Mouse (Mus musculus) MEL-GATA-1-ER (cell line): ENCODE data around the gene Gbp7.
"Not testable (repeated sequence)": the region's sequence is repeated elsewhere in the genome, so short reads cannot be mapped to it uniquely, and the experiment has no call there.

ENCODE experiments used
- DNase-seq: peaks from one replicate; pipeline ENCODE4 v3.0.0-alpha.2; 2012; ENCODE audit warnings: low read depth; ENCODE audit errors: extremely low read depth

Gbp7 gene

DNA sequence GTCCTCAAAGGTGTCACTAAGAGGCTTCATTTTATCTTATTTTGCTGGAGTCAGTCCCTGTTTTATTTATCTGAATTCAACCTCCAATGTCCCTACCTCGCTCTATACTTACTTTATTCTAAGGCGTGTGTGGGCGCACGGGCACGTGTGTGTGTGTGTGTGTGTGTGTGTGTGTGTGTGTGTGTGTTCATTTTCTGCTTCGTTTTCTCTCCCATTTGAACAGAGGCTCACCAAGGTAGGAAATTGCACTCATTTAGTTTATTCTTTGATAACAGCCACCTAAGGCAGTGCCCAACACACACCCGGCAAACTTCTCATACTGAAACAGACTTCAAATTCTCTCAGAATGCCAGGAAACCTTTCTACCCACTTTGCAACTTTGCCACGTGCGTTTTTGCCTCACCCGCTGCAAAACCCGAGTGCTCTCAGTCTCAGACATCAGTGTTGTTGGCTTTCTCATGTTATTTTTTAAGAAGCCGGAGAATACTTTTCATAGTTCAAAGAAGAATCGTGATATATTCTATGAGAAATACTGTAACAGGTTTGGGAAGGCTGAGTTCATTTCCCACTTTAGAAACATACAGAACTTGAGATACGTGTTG lies 31.0 kb downstream of the Gbp7 start:
- DNase-seq, result no peak

DNA sequence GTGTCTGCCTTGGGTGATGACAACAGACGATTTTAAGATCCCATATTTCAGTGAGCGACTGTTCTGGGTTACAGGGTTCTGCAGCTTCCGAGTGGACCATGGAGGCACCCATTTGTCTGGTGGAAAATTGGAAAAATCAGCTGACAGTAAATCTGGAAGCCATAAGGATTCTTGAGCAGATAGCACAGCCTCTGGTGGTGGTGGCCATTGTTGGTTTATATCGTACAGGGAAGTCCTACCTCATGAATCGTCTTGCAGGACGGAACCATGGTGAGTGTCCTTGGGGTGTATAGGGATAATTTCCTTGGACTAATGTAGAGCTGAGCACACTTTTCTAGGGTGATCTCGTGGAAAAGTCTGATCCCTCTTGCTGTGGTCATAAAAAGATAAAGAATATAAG lies 31.5 kb downstream of the Gbp7 start:
- no peak for DNase-seq

DNA sequence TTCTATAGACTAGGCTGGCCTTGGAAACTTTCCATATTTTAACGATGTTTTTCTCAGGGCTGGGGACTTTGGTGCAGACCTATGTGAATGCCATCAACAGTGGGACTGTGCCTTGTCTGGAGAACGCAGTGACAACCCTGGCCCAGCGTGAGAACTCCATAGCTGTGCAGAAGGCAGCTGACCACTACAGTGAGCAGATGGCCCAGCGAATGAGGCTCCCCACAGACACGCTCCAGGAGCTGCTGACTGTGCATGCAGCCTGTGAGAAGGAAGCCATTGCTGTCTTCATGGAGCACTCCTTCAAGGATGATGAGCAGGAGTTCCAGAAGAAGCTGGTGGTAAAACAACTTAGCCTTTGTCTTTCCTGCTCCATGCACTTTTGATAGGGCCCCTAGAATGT lies 37.3 kb downstream of the Gbp7 start:
- not testable (repeated sequence) for DNase-seq

DNA sequence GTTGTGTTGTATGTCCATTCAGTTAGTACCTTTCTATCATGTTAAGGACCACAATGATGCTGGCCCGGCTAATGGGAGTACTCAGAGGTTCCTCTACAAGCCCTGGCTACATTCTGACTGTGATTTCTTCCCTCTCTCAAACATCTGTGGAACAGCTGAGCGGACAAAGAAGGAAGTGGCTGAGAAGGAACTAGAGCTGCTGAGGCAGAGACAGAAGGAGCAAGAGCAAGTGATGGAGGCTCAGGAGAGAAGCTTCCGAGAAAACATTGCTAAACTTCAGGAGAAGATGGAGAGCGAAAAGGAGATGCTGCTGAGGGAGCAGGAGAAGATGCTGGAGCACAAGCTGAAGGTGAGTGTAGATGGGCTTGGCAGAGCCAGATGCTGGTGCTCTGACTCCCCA lies 40.6 kb downstream of the Gbp7 start:
- DNase-seq, result no peak

DNA sequence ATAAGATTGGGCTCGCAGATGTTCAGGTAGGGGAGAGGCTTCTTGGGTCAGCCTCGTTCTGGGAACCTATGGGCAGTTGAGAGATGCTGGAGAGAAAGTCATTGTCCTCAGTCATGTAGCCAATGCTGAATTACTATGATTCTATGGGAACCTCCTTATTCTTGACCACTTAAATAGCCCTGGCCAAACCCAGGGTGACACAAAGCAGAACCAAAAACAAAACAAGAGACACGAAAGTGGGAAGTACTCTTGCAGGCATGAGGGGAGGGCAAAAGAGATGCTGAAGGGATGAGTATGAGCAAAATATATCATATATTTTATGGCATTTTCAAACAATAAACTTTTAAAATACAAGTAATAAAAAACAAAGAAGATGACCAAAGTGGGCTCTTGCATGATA lies 47.0 kb downstream of the Gbp7 start:
- no peak for DNase-seq

DNA sequence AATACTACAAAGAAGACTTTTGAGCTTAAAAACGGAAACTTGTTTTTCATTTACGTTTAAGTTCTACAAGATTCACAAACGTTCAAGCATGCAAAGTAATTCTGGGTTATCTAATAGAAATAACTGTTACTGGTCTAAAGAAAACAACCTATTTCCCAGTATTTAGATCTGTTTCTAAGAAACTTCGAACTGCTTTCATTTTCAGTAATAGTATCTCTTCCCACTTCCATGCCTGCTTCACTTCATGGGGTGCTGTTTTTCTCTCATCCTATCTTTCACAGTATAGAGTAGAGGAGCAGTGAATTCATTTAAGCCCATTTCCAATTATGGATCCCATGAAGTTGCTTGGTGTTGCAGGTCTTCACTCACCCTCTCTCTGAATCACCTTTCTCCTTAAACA lies 48.2 kb downstream of the Gbp7 start:
- no peak for DNase-seq

DNA sequence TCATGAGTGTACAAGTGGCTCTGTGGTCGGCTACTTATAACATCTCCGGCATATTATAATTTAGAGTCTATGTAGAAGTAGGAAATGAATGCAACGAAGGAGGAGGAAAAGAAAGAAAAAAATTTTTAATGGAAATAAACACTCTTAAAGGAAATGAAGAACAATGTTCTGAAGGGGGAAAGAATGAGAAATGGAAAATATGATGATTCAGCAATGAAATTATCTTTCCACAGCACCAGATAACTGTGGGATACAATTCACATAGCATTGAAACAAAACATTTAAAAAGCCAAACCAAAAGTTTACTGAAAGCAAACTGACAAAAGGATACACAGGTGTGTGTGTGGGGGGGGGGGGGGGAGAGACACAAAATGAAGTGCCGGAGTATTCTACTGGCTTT lies 52.9 kb downstream of the Gbp7 start:
- DNase-seq, result no peak

DNA sequence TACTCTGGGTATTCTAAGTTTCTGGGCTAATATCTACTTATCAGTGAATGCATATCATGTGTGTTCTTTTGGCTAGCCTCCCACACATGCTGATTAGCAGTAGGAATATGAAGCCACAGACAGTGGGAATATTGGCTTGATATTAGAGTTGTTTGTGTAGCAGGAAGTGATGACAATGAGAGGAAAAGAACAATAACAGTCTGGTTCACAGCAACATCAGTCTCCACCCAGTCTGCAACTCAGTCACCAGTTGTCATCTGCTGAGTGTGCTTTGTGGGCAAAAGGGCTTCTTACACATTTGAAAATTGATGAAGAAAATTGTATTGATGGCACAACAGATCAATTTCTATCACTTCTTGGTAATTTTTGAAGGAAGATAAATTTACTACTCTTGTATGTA lies 57.2 kb downstream of the Gbp7 start:
- DNase-seq, result no peak

DNA sequence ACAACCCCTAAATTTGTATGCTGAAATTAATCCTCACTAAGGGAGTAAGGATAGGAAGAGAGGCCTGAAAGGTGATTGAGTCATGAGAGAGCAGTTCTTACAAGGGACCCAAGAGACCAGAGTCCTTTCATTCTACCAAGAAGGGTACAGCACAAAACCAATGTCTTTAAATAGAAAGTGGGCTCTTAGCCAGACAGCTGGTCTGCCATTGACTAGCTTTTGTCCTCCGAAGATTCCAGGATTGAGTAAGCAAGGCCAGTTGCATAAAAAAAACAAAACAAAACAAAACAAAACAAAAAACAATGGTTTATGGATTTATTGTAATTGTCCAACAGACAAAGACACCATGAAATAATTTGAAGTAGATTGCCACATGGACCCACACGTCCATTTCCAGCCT lies 58.7 kb downstream of the Gbp7 start:
- DNase-seq, result no peak

DNA sequence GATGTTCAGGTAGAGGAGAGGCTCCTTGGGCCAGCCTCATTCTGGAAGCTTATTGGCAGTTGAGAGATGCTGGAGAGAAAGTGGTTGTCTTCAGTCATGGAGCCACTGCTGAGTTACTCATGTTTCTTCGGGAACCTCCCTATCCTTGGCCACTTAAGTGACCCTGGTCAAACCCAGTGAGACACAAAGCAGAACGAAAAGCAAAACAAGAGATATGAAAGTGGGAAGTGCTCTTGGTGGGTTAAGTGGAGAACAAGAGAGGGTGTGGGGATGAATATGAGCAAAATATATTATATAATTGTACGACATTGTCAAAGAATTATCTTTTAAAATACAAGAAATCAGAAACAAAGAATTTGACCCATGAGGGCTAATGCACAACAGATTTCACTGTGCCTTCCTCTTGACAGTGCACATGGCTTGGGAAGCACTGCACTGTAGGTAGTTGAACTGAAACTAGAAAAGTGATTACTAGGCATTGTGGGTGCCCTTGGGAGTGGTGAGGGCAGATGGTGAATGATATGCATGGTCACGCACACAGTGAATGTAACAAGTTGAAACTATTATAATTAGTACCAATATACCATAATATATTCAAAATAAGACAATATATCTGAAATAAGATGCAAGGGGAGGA lies 60.4 kb downstream of the Gbp7 start:
- DNase-seq, result no peak

DNA sequence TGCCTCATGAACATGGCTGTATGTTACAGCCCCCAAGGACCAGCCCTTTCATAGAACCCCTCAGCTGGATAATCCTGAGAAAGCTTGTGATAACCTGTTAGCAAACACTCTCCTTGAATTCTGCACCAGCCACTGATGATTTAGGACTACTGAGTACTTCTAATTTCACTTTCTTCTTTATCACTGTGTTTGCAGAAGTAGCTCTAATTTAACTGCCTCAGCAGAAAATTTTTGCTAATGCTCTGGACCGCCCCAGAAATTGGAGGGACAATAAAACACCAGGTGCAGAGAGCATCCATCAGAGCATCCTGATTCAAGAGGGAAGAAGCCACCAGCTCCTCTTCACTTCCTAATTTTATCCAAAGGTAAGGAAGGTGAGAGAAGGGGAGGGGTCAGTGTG lies 64.4 kb downstream of the Gbp7 start, which contains the start of gene Gbp2b:
Gene Gbp2b (plus strand): TSS at position 301 of the 400 bp plus-strand sequence.
- no peak for DNase-seq

DNA sequence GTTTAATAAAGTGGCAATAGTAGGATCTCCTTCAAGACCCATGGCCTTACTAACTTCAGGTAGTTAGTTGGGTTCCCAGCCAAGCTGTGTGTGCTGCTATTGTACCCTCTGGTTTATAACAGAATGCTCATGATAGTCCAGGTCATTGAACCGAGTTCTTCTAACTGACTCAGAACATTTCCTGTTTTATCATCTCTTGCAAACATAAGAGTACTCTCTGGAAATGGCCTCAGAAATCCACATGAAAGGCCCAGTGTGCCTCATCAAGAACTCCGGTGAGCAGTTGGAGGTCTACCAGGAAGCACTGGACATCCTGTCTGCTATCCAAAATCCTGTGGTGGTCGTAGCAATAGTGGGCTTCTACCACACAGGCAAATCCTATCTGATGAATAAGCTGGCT lies 67.8 kb downstream of the Gbp7 start:
- no peak for DNase-seq
